Mouse (Mus musculus) kidney, adult 2 months (tissue): Measurements from ENCODE around the gene Itih2.

Experiments used
- CTCF ChIP-seq: fragments of 200-500 bp; conservative IDR thresholded peaks from 2 replicates; pipeline ENCODE4 v1.5.1; 2011; ENCODE audit warnings: low read depth, mild to moderate bottlenecking, control low read depth, low read length, moderate library complexity, mixed read lengths; ENCODE audit not compliant: insufficient read depth, insufficient read length
- POLR2A ChIP-seq: fragments of 200-500 bp; IDR thresholded peaks from one replicate; pipeline ENCODE4 v1.6.1; 2011; ENCODE audit warnings: low read depth, low read length, control low read depth

DNA sequence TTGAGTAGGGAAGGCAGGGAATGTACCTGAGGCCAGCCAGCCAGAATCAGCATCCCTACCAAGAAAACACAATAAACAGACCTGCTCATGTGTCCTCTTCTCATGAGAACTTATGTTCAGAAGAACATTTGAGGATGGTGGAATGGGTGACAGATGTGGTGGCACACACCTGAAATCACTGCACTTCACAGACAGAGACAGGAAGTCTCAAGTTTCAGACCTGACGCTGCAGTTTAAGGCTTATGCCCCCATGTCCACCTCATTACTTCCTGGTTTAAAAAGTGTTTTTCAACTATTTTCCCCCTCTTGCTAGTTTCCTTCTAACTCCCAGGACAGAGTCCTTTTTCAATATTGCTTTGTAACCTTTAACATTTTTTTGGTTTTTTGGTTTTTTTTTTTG is 48.5 kb downstream of the Itih2 start:
- TF ChIP-seq CTCF: no peak
- no peak for TF ChIP-seq POLR2A
